Mouse (Mus musculus): ENCODE measurements at regions not wholly inside any gene's neighbourhood (a gene's known extent, or its start where the extent isn't known, plus 50 kb on each side); places are given as distances from the start of the nearest gene placed in this dataset.

DNA sequence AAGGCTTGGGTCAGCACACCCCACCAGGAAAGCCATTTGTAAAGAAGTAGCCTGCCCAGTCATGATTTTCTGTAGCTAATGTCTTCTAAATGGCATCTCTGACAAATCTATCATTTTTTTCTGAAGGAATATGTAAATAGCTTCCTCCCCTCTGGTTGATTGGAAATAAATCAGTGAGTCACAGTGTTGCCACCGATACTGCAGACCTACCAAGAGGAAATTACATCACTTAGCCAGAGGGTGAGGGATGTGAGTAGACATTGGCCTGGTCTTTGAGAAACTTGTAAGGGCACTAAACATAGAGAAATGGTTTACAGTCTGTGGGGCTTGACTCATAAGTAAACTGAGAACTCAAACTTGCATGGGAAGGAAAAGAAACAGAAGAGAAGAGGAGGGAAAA, 163.1 kb upstream of the 4930412O13Rik start:
- TF ChIP-seq CTCF (IDR thresholded peaks at IDR 0.05; ENCODE audit: control insufficient read depth, insufficient read depth, insufficient read length) (no peak), MYOG (IDR thresholded peaks at IDR 0.05; ENCODE audit: control insufficient read depth, extremely low read depth, insufficient read length) (no peak), MYOD1 (IDR thresholded peaks at IDR 0.05; ENCODE audit: control insufficient read depth, insufficient read length, low read depth) (no peak)

Data from C2C12 (cell line).